Mouse (Mus musculus): ENCODE data around the gene Sppl2b. TPM values are rescaled to one million over a fixed set of nuclear protein-coding genes. Genes with fewer than 3 reads are reported as not detected.

Gene Sppl2b
- total RNA-seq, 1 experiment from 2014 or later = 30.5 TPM

DNA sequence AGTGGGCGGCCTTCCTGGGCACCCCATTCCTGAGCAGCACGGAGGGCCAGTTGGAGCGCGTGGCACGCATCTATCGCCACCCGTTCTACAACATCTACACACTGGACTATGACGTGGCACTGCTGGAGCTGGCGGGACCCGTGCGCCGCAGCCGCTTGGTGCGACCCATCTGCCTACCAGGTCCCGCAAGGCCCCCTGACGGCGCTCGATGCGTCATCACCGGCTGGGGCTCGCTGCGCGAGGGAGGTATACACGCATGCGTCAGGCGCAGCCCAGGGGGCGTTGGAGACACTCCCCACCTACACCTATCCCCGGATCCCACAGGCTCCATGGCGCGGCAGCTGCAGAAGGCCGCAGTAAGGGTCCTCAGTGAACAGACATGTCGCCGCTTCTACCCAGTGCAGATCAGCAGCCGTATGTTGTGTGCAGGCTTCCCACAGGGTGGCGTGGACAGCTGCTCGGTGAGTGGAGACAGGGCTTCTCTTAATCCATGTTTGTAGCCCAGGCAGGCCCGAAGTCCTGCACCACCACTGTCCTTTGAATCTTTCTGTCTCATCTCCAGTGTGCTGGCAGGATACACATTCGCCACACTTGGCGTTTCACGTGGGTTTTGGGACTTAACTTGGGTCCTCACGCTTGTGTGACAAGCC, 42.9 kb downstream of the Sppl2b start:
- DNase-seq = peak; percentile 57

DNA sequence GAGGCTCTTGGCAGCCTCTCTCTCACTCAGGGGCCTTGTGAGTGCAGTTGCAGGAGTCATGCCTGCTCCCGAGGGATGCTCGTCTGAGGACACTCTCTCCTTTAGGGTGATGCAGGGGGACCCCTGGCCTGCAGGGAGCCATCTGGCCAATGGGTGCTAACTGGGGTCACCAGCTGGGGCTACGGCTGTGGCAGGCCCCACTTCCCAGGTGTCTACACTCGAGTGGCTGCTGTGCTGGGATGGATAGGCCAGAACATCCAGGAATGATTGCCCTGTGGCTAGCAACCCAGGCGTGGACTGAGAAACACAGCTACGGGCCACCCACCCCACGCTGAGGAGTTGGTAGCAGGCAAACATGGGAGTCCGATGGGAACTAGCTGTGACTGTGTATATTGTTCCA, 44.0 kb downstream of the Sppl2b start:
- DNase-seq = no peak

DNA sequence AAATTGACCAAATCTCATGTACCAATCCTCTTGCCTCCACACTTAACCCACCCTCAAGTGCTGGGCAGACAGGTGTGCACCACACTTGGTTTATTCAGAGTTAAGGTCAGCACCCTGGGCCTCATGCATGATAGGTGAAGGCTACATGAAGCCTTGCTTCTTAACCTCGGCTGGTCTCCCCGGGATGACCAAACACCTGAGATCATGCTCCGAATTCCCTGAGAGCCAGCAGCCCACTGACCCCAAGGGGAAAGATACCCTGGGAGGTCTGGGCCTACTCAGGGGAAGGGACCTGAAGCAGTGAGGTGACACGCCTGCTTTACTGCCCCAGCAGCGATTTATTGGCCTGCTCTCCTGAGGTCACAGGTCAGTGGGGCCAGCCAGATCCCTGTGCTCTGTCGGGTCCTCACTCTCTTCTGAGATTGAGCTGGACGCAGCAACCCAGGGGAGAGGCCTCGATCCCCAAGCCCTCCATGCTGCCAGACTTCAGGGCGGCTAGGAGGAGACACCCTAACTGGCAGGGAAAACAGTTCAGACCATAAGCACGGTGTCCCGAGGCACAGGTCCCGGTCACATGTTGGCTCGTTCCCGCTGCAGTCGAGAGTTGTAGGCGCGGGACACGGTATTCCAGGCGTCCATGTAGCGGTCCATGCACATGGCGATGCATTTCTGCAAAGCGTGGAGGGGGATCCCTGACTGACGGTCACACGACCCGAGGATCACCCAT, 44.7 kb downstream of the Sppl2b start:
- DNase-seq = no peak

DNA sequence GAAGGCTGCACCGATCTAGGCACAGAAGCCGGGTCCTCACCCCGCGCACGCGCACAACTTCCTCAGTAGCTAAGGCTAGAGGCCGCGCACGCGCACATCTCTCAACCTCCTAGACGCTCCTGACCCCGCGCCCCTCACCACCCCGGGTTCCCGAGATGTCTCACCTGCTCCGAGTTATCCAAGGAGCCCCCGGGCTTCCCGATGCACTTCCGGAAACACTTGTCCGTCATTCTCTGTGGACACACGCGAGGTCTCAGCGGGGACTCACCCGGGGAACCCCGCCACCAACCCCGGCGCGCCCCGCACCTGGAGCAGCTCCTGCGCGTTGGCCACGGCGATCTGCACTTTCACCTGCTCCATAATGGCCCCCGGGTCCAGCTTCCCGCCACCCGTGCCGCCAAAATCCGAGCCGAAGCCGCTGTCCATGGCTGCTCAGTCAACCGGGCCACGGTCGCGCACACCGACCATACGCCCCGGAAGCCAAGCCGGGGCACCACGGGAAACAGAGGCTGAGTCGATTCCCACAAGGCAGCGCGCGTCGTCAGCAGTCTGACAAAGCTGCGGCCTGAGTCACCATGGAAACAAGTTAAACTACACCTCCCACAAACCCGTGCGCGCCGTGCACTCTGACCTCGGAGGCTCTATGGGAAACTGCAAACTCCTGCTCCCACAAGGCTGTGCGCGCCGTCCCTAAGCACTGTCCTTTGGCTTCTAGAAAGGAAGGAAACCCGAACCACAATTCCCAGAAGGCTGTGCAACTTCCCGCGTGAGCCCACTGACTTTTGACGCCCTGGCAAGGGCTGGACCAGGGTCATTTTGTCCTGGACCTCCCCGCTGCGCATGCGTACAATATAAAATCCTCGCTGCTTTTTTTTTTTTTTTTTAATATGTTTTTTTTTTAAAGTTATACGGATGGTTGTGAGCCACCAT, 45.5 kb downstream of the Sppl2b start, which contains the start of gene Timm13:
TSS of gene Timm13 (minus strand) at position 652 of the 930 bp plus-strand sequence.
- DNase-seq = peak; percentile 98

DNA sequence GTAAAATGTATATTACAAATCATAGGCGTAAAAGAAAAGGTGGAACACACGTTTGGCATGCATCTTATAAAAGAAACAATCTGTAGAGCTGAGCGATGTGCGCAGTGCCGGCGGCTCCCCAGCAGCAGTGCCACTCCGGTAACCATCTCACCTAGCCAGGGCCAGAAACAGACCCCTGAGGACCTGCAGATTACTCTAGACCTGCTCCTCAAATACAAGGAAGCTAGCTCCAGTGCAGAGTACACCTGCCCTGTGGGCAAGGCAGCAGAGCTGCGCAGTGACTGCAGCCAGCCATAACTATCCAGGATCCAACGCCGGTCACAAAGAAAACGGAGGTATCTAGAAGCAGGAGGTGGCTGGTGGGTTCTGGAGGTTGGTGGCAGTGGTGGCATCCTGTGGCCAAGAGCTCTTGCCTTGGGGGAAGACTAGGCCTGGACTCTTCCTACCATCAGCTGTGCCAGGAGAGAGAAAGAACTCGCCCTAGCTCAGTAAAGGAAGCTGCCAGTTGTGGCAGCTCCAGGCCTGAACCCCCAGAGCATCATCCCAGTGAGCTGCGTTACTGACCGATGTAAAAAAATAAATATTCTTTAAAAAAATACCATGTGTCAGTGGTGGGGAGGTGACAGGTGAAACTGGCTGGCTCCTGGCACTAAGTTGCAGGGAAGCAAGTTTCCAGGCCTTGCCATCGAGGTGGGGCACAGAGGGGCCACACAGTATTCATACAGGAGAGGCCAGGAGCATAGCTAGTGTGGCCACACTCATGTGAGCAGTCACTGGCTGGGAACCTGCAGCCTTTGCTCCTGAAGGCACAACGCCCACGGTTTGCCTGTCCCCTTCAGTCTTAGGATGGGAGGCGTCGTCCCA, 46.6 kb downstream of the Sppl2b start:
- DNase-seq = no peak

DNA sequence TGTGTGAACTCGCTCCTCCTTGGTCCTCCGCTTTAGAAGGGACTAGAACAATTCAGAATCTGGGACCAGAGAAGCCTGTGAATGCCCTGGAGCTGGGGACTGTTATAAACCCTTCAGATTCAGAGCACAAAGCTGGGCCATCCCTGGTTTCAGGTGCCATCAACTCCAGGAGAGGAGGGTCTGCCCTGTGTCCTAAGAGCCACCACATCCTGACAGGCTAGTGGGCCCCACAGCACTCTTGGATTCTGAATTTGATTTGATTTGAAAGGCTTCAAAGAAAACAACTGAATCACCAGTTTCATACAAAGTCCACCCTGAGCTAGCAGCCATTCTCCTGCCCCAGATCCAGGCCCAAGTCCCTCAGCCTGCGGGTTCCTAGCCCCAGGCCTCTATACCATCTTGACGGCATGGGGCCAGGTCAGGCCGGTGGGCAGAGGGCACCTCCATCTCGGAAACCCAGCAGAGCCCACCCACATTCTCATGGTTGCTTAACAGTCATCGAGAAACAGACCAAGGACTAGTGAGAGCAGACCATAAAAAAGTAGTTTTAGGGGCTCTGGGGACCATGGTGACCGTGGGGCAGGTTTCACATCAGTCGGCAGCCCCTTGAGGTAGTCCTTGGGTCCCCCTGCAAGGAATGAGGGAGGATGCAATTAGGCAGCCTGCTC, 47.3 kb downstream of the Sppl2b start:
- DNase-seq = no peak

DNA sequence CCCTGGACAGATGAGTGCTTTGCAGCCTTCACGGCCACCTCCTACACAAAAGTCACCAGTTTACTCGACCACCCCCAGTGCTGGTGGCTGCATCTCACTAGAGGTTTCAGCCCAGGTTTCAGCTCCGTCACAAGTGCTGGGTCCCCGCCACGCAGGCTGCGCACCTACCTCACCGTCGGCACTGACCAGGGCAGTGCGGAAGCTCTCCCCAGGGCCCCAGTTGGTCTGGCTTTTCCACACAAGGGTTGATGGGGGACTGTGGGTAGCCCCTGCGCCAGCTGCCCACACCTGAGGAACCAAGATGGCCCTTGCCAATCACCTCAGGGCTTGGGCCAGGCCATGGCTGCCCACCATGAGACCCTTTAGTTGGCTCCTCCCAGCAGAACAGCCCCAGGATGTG, 48.2 kb downstream of the Sppl2b start:
- DNase-seq = no peak

DNA sequence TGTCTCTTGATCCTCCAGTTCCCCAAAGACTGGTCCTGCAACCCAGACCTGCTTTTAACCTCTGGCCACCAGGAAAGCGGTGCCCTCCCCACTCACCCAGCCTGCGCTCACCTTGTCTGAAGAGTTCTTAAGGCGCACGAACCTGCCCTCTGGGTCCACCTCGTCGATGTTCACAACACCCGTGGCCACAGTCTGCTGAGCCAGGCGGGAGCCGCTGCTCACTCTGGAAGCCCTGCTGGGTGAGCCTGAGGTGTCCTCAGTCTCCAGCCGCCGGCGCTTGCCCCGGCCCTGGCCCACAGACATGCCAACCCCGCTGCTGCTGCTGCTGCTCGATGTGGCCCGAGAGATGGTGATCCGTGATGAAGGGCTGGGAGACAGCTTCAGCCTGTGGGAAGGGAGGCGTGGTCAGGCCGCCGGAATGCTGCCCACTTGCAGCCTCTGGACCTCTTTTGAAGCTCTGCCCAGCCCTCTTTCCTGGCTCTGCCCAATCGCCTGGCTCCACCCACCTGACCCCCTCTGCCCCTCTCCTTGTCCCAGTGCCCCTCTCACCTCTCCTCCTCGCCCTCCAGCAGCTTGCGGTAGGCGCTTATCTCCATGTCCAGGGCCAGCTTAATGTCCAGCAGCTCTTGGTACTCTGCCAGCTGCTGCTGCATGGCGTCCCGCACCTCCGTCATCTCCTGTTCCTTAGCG, 49.1 kb downstream of the Sppl2b start:
- DNase-seq = peak; percentile 53

DNA sequence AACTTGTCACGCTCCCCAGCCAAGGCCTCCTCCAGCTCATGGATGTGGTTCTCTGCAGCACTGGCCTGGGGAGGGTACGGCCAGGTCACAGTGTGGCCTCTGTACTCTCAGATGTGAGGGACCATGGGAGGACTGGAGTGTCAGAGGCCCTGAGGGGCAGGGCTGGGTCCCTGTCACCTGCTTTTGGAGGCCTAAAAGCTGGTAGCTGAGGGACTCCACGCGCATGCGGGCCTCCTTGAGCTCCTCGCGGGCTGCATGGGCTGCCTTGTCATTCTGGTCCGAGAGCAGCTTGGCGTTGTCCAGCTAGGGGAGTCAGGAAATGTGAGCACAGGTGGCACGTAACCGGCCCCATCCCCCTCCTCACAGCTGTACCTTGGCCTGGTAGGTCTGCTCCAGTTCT, 49.6 kb downstream of the Sppl2b start:
- DNase-seq = no peak

DNA sequence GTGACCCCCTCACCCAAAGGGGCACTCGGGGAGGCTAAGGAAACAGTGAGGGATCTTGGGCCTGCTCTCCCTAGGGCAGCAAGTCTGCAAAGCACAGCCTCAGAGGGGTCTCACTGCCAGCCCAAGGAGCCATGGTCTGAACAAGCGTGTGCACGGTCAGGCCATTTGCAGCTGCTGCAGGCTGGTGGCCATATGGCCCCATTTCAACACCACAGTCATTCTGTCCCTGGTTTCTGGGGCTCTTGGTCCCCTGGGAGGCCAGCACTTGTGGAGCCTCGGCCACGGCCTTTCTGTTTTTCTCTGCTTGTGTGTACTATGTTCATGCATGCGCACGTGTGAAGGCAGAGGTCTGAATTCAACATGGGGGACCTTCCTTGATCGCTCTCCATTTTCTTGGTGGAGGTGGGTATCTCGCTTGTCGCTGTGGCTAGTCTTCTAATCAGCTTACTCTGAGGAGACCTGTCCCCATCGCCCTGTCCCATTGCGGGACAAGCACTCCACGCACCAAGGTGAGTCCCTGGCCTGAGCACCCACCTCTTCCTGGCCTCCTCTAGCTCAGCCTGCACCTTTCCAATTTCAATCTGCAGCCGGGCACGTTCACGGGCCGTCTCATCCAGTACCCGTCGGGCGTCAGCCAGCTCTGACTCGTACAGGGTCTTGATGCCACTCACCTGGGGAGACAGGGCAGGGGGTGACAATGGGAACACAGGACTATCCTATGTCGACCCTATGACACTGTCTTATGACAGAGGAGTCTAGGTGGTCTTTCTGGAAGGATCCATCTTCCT, 54.5 kb downstream of the Sppl2b start:
- peak; percentile 53 for DNase-seq

DNA sequence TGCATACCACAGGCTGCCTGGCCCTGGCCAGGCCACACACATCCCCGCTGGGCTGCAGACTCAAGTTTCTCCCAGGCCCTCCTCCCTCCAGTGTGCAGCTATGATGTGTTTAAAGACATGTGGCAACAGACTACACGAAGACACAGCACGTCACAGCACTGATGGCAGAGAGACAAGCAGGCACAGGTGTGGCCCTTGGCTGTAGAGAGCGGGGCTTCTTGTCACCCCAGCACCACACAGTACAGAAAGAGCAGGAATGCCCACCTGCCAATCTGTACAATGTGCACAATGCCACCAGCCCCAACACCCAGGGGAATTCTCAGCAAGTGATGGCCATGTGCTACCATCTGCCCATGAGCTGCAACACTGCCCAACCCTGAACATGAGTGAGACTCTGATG, 56.3 kb downstream of the Sppl2b start:
- DNase-seq = no peak

DNA sequence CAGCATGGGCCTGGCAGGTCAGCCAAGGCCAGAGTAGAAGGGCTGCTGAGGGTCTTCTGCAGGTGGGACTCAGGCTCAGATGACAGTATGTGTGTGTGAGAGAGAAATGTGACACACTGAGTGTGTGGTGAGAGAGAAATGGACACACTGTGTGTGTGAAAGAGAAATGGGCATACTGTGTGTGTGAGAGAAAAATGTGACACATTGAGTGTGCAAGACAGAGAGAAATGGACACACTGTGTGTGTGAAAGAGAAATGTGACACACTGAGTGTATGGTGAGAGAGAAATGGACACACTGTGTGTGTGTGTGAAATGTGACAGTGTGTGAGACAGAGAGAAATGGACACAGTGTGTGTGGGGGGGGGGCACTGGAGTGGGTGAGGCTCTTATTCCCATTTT, 56.8 kb downstream of the Sppl2b start:
- no peak for DNase-seq

DNA sequence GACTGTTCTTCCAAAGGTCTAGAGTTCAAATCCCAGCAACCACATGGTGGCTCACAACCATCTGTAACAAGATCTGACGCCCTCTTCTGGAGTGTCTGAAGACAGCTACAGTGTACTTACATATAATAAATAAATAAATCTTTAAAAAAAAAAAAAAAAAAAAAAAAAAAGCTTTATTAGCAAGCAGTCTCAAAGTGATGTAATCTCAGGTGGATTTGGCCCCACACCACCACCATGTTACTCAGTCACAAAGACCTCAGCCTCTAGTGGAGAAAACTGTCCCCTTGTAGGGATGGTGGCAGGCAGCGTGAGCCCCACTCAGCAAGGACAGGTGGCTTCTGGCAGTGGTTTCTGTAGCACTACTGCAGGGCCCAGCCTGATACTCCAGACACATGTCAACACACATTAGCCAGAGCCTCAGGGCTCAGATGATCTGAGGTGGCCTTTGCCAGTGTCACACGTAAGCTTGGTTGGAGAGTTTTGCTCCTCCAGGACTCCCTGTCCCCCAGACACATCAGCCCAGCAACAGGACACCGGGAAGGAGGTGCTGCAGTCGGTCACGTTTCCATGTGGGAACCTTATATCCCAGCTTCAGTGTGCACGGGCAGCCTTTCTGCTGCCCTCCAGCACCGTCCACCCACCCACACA, 58.4 kb downstream of the Sppl2b start:
- no peak for DNase-seq

DNA sequence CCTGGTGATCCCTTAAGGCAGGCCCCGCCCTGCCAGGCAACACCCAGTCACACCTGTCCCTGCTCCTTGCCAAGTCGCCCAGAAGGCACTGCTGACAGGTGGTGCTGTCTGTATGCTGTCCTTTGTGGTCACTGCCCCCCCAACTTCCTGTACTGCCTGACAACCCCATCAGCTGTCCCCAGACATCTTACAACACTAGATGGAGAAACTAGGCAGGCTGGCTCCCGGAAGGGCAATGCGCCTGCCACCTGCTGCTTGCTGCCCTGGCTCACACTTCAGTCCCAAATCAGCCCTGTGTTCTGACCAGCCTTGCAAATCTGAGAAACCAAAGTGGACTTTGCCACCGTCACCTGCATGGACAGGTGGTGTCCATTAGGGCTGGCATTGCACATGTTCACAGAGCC, 59.2 kb downstream of the Sppl2b start:
- no peak for DNase-seq

DNA sequence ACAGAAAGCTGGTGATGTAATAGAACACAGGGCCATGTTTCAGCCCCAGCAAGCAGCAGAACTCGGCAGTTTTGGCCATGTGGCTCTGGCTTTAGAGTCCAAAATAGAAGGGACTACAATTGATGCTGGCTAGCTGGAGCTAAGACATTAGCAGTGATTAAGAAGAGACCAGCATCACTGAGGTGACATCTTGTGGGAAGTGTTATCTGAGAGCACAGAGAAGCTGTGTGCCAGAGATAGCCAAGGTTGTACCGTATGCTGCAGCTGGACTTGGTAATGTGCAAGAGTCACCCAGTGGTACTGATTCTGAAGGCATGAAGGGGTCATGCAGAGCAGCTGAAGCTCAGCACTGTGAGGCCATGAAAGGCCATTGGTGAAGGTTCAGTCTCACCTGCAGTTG, 60.2 kb downstream of the Sppl2b start:
- DNase-seq = no peak

DNA sequence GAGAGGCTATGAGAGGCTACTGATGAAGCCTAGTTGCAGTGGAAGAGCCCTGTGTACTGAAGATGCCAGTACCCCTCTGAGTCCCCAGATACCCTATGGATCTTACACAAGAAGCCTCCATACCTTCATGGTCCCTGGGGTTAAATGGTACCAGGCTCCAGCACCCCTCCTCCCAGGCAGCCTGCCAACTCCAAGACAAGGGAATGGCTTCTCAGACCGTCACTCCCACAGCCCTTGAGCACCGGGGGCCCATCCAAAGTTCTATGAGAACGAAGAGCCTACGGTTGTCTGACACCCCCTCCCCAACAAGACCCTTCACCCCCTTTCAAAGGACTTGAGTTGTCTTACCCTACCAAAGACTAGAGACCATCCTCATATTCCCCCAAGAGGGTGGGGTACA, 60.7 kb downstream of the Sppl2b start:
- no peak for DNase-seq

DNA sequence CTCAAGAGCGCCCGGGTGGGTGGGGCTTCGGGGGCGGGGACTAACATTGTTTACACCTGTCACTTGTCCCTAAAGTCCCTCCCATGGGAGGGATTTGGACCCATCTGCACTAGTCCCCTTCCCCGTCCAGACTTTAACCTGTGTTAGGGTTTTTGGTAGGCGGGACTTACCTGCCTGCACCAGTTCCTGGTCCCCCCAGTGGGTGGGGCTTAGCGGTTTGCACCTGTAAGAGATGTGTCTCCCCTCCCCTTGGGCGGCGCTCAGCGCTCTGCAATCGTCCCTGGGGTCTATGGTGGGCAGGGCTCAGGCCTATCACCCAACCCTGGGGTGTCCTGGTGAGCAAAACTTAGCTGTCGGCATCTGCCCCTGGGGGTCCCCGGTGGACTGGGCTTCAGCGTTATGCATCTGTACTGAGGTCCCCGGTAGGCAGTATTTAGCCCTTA, 62.3 kb downstream of the Sppl2b start:
- no peak for DNase-seq

DNA sequence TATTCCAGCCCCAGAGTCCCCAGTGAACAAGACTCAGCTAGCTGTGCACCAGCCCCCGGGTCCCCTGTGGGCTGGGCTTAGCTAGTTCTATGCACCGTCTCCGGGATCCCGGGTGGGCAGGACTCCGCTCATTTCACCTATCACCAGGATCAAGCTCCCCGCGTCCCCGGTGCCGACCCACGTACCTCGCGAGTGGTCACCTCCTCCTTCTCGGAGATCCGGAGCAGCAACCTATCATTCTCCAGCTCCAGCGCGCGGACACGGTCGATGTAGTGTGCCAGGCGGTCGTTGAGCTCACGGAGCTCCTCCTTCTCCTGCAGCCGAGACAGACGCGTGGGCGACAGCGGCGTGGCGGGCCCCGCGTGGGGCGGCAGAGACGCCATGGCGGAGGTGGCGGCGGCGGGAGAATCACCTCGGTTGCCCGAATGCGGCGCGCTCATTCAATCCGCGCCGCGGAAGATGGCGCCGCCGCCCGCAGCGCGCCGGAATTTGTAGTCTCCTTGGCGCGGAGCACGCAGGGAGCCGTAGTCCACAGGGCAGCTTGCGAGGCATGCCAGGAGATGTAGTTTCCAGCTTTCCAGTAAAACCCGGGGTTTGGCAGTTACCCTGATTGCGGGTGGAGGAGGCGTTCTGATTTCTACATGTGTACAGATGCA, 62.8 kb downstream of the Sppl2b start, which contains the start of gene Lmnb2:
TSS of gene Lmnb2 (minus strand) at position 467 of the 656 bp plus-strand sequence.
- peak; percentile 86 for DNase-seq

All from adrenal gland, postnatal 14 days (tissue).